Mouse (Mus musculus) stomach, postnatal 0 days (tissue): ENCODE data around the gene Chst15.

ENCODE experiments used
- CTCF ChIP-seq: IDR thresholded peaks from 2 replicates; pipeline ENCODE4 v1.5.1; 2016; ENCODE audit warnings: antibody characterized with exemption, low read depth, mild to moderate bottlenecking, moderate library complexity
- EP300 ChIP-seq: optimal IDR thresholded peaks from 2 replicates; pipeline ENCODE3; 2016; ENCODE audit warnings: antibody characterized with exemption

DNA sequence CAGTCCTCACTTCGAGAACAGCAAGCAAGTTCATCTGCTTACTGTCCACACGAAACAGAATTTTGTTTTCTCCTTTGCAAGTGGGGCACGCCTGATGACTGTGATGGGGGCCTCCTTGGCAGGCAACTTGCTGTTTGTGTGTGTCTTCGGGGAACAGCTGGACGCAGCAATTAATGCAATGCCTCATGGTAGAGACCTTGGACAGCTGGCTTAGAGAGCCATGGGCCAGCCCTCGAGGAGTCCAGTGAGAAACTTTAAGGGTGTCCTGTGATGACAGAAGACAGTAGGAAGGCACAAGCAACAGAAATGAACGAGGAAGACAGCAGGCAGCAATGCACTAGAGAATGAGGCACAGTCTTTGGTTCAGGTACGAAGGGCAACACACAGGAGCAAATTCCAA lies 46.7 kb downstream of the Chst15 start:
- TF ChIP-seq CTCF, result no peak
- no peak for TF ChIP-seq EP300
